ENCODE assay signal across 9 mouse cellular contexts in genomic region chr9:107312811-107313584, GRCm38 (mm10). TPM values are rescaled to one million over a fixed set of nuclear protein-coding genes. Genes with fewer than 3 reads are reported as not detected.
DNase-seq lines count a peak whose midpoint lies in the region; ATAC-seq lines count a peak whose summit lies in the region.
"Had no signal": no experiment of that assay in that cellular context is flagged by ENCODE, and none has a peak within 500 bp of the region (broad histone marks: within the 10 kb centered on the region; RNA-seq: fewer than 3 reads in every experiment).

No protein-coding gene starts in this region.

- peak; percentile 44 for DNase-seq in lung, postnatal 36 days
- DNase-seq in lung, postnatal 10 days = no peak
- DNase-seq in thymus, postnatal 14 days = peak; percentile 69
- DNase-seq in midbrain, embryonic 14.5 days = no peak
- no peak for DNase-seq in embryo, embryonic 9.5 days (ENCODE audit: extremely low spot score)

- peak; percentile 89 for ATAC-seq in erythroblast, adult 5-6 weeks (replicated peaks; ENCODE audit: low FRiP score, poor library complexity, severe bottlenecking)
- ATAC-seq in megakaryocyte-erythroid progenitor cell, adult 5-6 weeks (replicated peaks; ENCODE audit: low FRiP score, low TSS enrichment, poor library complexity, severe bottlenecking) = peak; percentile 86
- ATAC-seq in midbrain, embryonic 14.5 days (ENCODE audit: low FRiP score, low TSS enrichment) = no peak
- ATAC-seq in midbrain, embryonic 16.5 days = no peak

- no peak overlapping the region for H3K4me3 ChIP-seq in midbrain, embryonic 14.5 days (replicated peaks; ENCODE audit: low read depth, low read length)
- no peak overlapping the region for H3K4me3 ChIP-seq in midbrain, embryonic 16.5 days (ENCODE audit: low read depth, low read length)
- H3K4me3 ChIP-seq: midbrain, embryonic 10.5 days had no signal

- H3K9ac ChIP-seq in midbrain, embryonic 14.5 days (replicated peaks; ENCODE audit: low read length) = no peak overlapping the region
- H3K9ac ChIP-seq in midbrain, embryonic 16.5 days (ENCODE audit: low read depth, low read length) = no peak overlapping the region

- H3K4me2 ChIP-seq in midbrain, embryonic 14.5 days (ENCODE audit: low read length) = no peak overlapping the region
- H3K4me2 ChIP-seq in midbrain, embryonic 16.5 days (ENCODE audit: low read length) = no peak overlapping the region

- H3K27me3 ChIP-seq in midbrain, embryonic 14.5 days (ENCODE audit: control insufficient read depth, insufficient read depth, low read length) = no peaks in the 10 kb centered on the region
- no peaks in the 10 kb centered on the region for H3K27me3 ChIP-seq in midbrain, embryonic 16.5 days (ENCODE audit: control insufficient read depth, insufficient read depth, low read depth, low read length)

- 78% methylated on average over 10 of the region's 10 CpGs for WGBS in midbrain, embryonic 14.5 days
- 67% methylated on average over 10 of the region's 10 CpGs for WGBS in midbrain, embryonic 16.5 days

- no peaks in the 10 kb centered on the region for H3K9me3 ChIP-seq in midbrain, embryonic 14.5 days (ENCODE audit: control insufficient read depth, low read length)
- no peaks in the 10 kb centered on the region for H3K9me3 ChIP-seq in midbrain, embryonic 16.5 days (replicated peaks; ENCODE audit: control insufficient read depth, low read length, poor library complexity, severe bottlenecking)
- H3K9me3 ChIP-seq: midbrain, embryonic 10.5 days had no signal

- H3K27ac ChIP-seq in midbrain, embryonic 14.5 days (replicated peaks; ENCODE audit: low read depth, low read length) = no peak overlapping the region
- no peak overlapping the region for H3K27ac ChIP-seq in midbrain, embryonic 16.5 days (ENCODE audit: low read length)
- H3K27ac ChIP-seq: midbrain, embryonic 10.5 days had no signal

- H3K36me3 ChIP-seq in midbrain, embryonic 14.5 days (ENCODE audit: control insufficient read depth, insufficient read depth, low read length) = no peaks in the 10 kb centered on the region
- H3K36me3 ChIP-seq in midbrain, embryonic 16.5 days (ENCODE audit: control insufficient read depth, insufficient read depth, low read length) = no peaks in the 10 kb centered on the region
- H3K36me3 ChIP-seq: midbrain, embryonic 10.5 days had no signal

- H3K4me1 ChIP-seq in midbrain, embryonic 14.5 days (ENCODE audit: control insufficient read depth, insufficient read depth, low read length) = no peaks in the 10 kb centered on the region
- H3K4me1 ChIP-seq in midbrain, embryonic 16.5 days (ENCODE audit: control insufficient read depth, insufficient read depth, low read length) = no peaks in the 10 kb centered on the region
- H3K4me1 ChIP-seq: midbrain, embryonic 10.5 days had no signal

RNA-seq across cellular contexts. Expression of gene Cish, which starts 17.2 kb away (rescaled TPM):
- total RNA-seq in erythroblast, adult 5-6 weeks (2015; ENCODE audit: low replicate concordance) = 2.1 and 7.9 TPM in 2 replicates
- total RNA-seq in erythroblast, adult 5-6 weeks (2017; ENCODE audit: low replicate concordance) = 2.0 and 4.7 TPM in 2 replicates
- 2.9 and 9.3 TPM in 2 replicates for total RNA-seq in megakaryocyte-erythroid progenitor cell, adult 5-6 weeks (2014; fragmentation: Nextera tagmentation)
- total RNA-seq in megakaryocyte-erythroid progenitor cell, adult 5-6 weeks (2017) = 1.2 and 1.6 TPM in 2 replicates
- 5.0 and 5.5 TPM in 2 replicates for polyA plus RNA-seq in midbrain, embryonic 14.5 days (2014; fragmentation: Nextera tagmentation; extraction: Ambion mirVana)
- polyA plus RNA-seq in midbrain, embryonic 16.5 days (2015; fragmentation: Nextera tagmentation; extraction: Ambion mirVana) = 8.6 and 9.4 TPM in 2 replicates

RNA-seq across cellular contexts. Expression of gene Mapkapk3, which starts 23.3 kb away (rescaled TPM):
- total RNA-seq in erythroblast, adult 5-6 weeks (2015; ENCODE audit: low replicate concordance) = 10.8 and 25.3 TPM in 2 replicates
- total RNA-seq in erythroblast, adult 5-6 weeks (2017; ENCODE audit: low replicate concordance) = 25.1 and 41.4 TPM in 2 replicates
- 26.8 and 34.0 TPM in 2 replicates for total RNA-seq in megakaryocyte-erythroid progenitor cell, adult 5-6 weeks (2014; fragmentation: Nextera tagmentation)
- total RNA-seq in megakaryocyte-erythroid progenitor cell, adult 5-6 weeks (2017) = 26.9 and 31.6 TPM in 2 replicates
- polyA plus RNA-seq in midbrain, embryonic 14.5 days (2014; fragmentation: Nextera tagmentation; extraction: Ambion mirVana) = 1.5 and 1.8 TPM in 2 replicates
- polyA plus RNA-seq in midbrain, embryonic 16.5 days (2015; fragmentation: Nextera tagmentation; extraction: Ambion mirVana) = 1.5 and 1.9 TPM in 2 replicates

RNA-seq across cellular contexts. Expression of gene Hemk1, which starts 25.2 kb away (rescaled TPM):
- total RNA-seq in erythroblast, adult 5-6 weeks (2015; ENCODE audit: low replicate concordance) = 2.7 TPM in 1 of 2 replicates, not detected in the other
- 0.94 and 5.2 TPM in 2 replicates for total RNA-seq in erythroblast, adult 5-6 weeks (2017; ENCODE audit: low replicate concordance)
- total RNA-seq in megakaryocyte-erythroid progenitor cell, adult 5-6 weeks (2014; fragmentation: Nextera tagmentation) = 5.8 and 18.8 TPM in 2 replicates
- total RNA-seq in megakaryocyte-erythroid progenitor cell, adult 5-6 weeks (2017) = 4.9 and 9.0 TPM in 2 replicates
- 20.9 and 21.7 TPM in 2 replicates for polyA plus RNA-seq in midbrain, embryonic 14.5 days (2014; fragmentation: Nextera tagmentation; extraction: Ambion mirVana)
- 19.2 and 19.7 TPM in 2 replicates for polyA plus RNA-seq in midbrain, embryonic 16.5 days (2015; fragmentation: Nextera tagmentation; extraction: Ambion mirVana)

RNA-seq across cellular contexts. Expression of gene 6430571L13Rik, which starts 27.4 kb away (rescaled TPM):
- total RNA-seq in erythroblast, adult 5-6 weeks (2015; ENCODE audit: low replicate concordance) = not detected in 2 replicates
- not detected in 2 replicates for total RNA-seq in erythroblast, adult 5-6 weeks (2017; ENCODE audit: low replicate concordance)
- total RNA-seq in megakaryocyte-erythroid progenitor cell, adult 5-6 weeks (2014; fragmentation: Nextera tagmentation) = not detected in 2 replicates
- total RNA-seq in megakaryocyte-erythroid progenitor cell, adult 5-6 weeks (2017) = 0.47 TPM in 1 of 2 replicates, not detected in the other
- polyA plus RNA-seq in midbrain, embryonic 14.5 days (2014; fragmentation: Nextera tagmentation; extraction: Ambion mirVana) = 4.1 and 6.3 TPM in 2 replicates
- 10.2 and 11.2 TPM in 2 replicates for polyA plus RNA-seq in midbrain, embryonic 16.5 days (2015; fragmentation: Nextera tagmentation; extraction: Ambion mirVana)

Comparison
In these comparisons a context has a peak if more than half of its experiments do, and no peak if none do; other contexts are left out.
1. DNase-seq: peak in lung, postnatal 36 days (single experiment) and thymus, postnatal 14 days (single experiment); none in lung, postnatal 10 days (single experiment), midbrain, embryonic 14.5 days (single experiment) and embryo, embryonic 9.5 days (single experiment).
2. ATAC-seq: peak in erythroblast, adult 5-6 weeks (single experiment) and megakaryocyte-erythroid progenitor cell, adult 5-6 weeks (single experiment); none in midbrain, embryonic 14.5 days (single experiment) and midbrain, embryonic 16.5 days (single experiment).